Mouse (Mus musculus) small intestine, adult 2 months (tissue): ENCODE measurements at regions not wholly inside any gene's neighbourhood (a gene's known extent, or its start where the extent isn't known, plus 50 kb on each side); places are given as distances from the start of the nearest gene placed in this dataset.

Source experiments
- H3K27ac ChIP-seq: fragments of 200-500 bp; 2 replicates; pipeline ENCODE4 v1.5.1; 2012; ENCODE audit warnings: low read depth, low read length, control low read depth, inconsistent platforms; ENCODE audit not compliant: insufficient read depth
- H3K27me3 ChIP-seq: fragments of 200-500 bp; 2 replicates; pipeline ENCODE4 v1.6.1; 2012; ENCODE audit warnings: mild to moderate bottlenecking, moderate library complexity, low read length, inconsistent platforms; ENCODE audit not compliant: control insufficient read depth, insufficient read depth
- H3K36me3 ChIP-seq: fragments of 200-500 bp; 2 replicates; pipeline ENCODE4 v1.6.1; 2012; ENCODE audit warnings: mild to moderate bottlenecking, low read length, control low read depth, inconsistent platforms; ENCODE audit not compliant: control insufficient read depth, insufficient read depth
- H3K4me1 ChIP-seq: fragments of 200-500 bp; 2 replicates; pipeline ENCODE4 v1.6.1; 2012; ENCODE audit warnings: low read length, inconsistent platforms, mixed read lengths; ENCODE audit not compliant: control insufficient read depth, insufficient read depth, insufficient read length
- H3K4me3 ChIP-seq: fragments of 200-500 bp; 2 replicates; pipeline ENCODE4 v1.5.1; 2012; ENCODE audit warnings: low read depth, mild to moderate bottlenecking, control low read depth, inconsistent platforms, low read length, moderate library complexity
- CTCF ChIP-seq: fragments of 200-500 bp; IDR thresholded peaks from 2 replicates; pipeline ENCODE4 v1.5.1; 2012; ENCODE audit warnings: low read depth, mild to moderate bottlenecking, control low read depth, inconsistent platforms, low read length, moderate library complexity, mixed read lengths; ENCODE audit not compliant: insufficient replicate concordance, insufficient read length; ENCODE audit errors: extremely low read depth
- POLR2A ChIP-seq: fragments of 200-500 bp; IDR thresholded peaks from 2 replicates; pipeline ENCODE4 v1.6.1; 2012; ENCODE audit warnings: low read depth, mild to moderate bottlenecking, control low read depth, inconsistent platforms, low read length, moderate library complexity
- WGBS: fragments of 180-500 bp; shearing (Covaris S2); methylation state at CpG from one replicate; pipeline ENCODE4 v1.1.7; 2018; 5-methylcytosine and 5-hydroxymethylcytosine counted together

DNA sequence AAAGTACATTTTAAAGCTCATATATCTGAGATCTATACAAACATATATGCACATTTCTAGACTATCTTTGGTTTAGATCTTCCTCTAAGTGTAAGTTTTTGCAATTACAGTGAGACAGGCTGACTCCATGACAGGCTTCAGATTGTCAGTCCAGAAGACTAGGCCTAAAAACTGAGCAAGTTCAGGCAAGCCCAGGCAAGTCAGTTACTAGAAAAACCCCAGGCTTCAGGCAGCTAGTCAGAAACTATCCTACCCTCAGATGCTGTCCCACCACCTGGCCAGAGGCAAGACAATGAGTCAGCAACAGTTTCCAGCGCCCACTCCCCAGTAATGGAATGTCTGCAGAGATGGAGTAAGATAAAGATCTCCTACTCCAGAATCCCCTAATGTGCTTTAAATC is 53.4 kb upstream of the Qrfpr start:
- H3K4me3 ChIP-seq: no peak overlapping the region
- WGBS: 73% methylated on average over 1 of the region's 1 CpGs
- no peak for TF ChIP-seq CTCF
- no peak for TF ChIP-seq POLR2A
- H3K27me3 ChIP-seq: no peaks in the 10 kb centered on the region
- H3K4me1 ChIP-seq: no peaks in the 10 kb centered on the region
- H3K36me3 ChIP-seq: no peaks in the 10 kb centered on the region
- H3K27ac ChIP-seq: no peak overlapping the region
